Mouse (Mus musculus) kidney, adult 2 months (tissue): ENCODE results near the gene Cep152.

ENCODE experiments used
- CTCF ChIP-seq: fragments of 200-500 bp; conservative IDR thresholded peaks from 2 replicates; pipeline ENCODE4 v1.5.1; 2011; ENCODE audit warnings: low read depth, mild to moderate bottlenecking, control low read depth, low read length, moderate library complexity, mixed read lengths; ENCODE audit not compliant: insufficient read depth, insufficient read length
- POLR2A ChIP-seq: fragments of 200-500 bp; IDR thresholded peaks from one replicate; pipeline ENCODE4 v1.6.1; 2011; ENCODE audit warnings: low read depth, low read length, control low read depth

DNA sequence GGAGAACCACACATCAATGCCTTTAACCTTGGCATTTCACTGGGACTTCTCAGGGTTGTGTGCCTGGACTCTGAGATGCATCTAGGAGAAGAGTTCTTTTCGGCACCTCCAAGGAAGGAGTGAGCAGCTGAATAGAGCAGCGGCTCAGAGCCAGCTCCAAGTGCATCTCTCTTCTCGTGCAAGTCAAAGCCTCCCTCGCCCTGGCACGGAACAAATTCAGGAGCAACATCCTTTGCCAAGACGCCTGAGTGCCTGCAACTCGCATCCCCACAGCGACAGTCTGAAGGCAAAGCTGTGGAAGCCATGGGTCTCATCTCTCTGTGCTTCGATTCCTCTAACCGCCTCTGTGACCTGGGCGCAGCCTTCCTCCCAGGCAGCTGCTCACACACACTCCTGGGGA is 61.0 kb downstream of the Cep152 start:
- TF ChIP-seq CTCF (no peak), POLR2A (no peak)
